Mouse (Mus musculus): ENCODE data around the gene Slc44a3. TPM values are rescaled to one million over a fixed set of nuclear protein-coding genes. Genes with fewer than 3 reads are reported as not detected.

Slc44a3 gene
- polyA plus RNA-seq, 1 experiment from 2014 or later = 1.1 TPM

GRCm38 (mm10) chr3:121483266-121484161 is 48.7 kb downstream of the Slc44a3 start:
- WGBS (ENCODE audit: insufficient replicate concordance) = 49% methylated on average over 25 of the region's 25 CpGs
- Histone ChIP-seq H3K27me3 (ENCODE audit: control insufficient read depth, insufficient read depth, low read length) (no peaks in the 10 kb centered on the region), H3K27ac (ENCODE audit: low read depth, low read length) (no peak overlapping the region), H3K36me3 (ENCODE audit: control insufficient read depth, insufficient read depth, low read length) (no peaks in the 10 kb centered on the region), H3K4me1 (ENCODE audit: control insufficient read depth, insufficient read depth, low read length) (peaks cover 9% of the 10 kb centered on the region), H3K9me3 (replicated peaks; ENCODE audit: control insufficient read depth, low read length) (no peaks in the 10 kb centered on the region), H3K4me3 (ENCODE audit: low read depth, low read length) (no peak overlapping the region), H3K4me2 (no peak overlapping the region), H3K9ac (ENCODE audit: low read depth, low read length) (no peak overlapping the region)
- ATAC-seq (replicated peaks; ENCODE audit: insufficient number of reproducible peaks, low FRiP score, low TSS enrichment) = no peak

GRCm38 (mm10) chr3:121481564-121481963 is 50.6 kb downstream of the Slc44a3 start:
- Histone ChIP-seq H3K9ac (ENCODE audit: low read depth, low read length) (no peak overlapping the region), H3K4me1 (ENCODE audit: control insufficient read depth, insufficient read depth, low read length) (peaks cover 9% of the 10 kb centered on the region), H3K4me2 (no peak overlapping the region), H3K4me3 (ENCODE audit: low read depth, low read length) (no peak overlapping the region), H3K27me3 (ENCODE audit: control insufficient read depth, insufficient read depth, low read length) (no peaks in the 10 kb centered on the region), H3K27ac (ENCODE audit: low read depth, low read length) (no peak overlapping the region), H3K9me3 (replicated peaks; ENCODE audit: control insufficient read depth, low read length) (no peaks in the 10 kb centered on the region), H3K36me3 (ENCODE audit: control insufficient read depth, insufficient read depth, low read length) (no peaks in the 10 kb centered on the region)
- 20% methylated on average over 6 of the region's 6 CpGs for WGBS (ENCODE audit: insufficient replicate concordance)
- no peak for ATAC-seq (replicated peaks; ENCODE audit: insufficient number of reproducible peaks, low FRiP score, low TSS enrichment)

GRCm38 (mm10) chr3:121480961-121481436 is 51.2 kb downstream of the Slc44a3 start:
- 60% methylated on average over 8 of the region's 8 CpGs for WGBS (ENCODE audit: insufficient replicate concordance)

GRCm38 (mm10) chr3:121480030-121480960 is 51.9 kb downstream of the Slc44a3 start:
- no peak overlapping the region for H3K27ac ChIP-seq (ENCODE audit: low read depth, low read length)
- 57% methylated on average over 26 of the region's 26 CpGs for WGBS (ENCODE audit: insufficient replicate concordance)
- ATAC-seq (replicated peaks; ENCODE audit: insufficient number of reproducible peaks, low FRiP score, low TSS enrichment) = no peak

More at GRCm38 (mm10) chr3:121480961-121481436, 51.2 kb downstream of the Slc44a3 start:
- Histone ChIP-seq H3K9me3 (replicated peaks; ENCODE audit: control insufficient read depth, low read length) (no peaks in the 10 kb centered on the region), H3K9ac (ENCODE audit: low read depth, low read length) (no peak overlapping the region), H3K27ac (ENCODE audit: low read depth, low read length) (no peak overlapping the region), H3K4me3 (ENCODE audit: low read depth, low read length) (no peak overlapping the region), H3K4me1 (ENCODE audit: control insufficient read depth, insufficient read depth, low read length) (peaks cover 9% of the 10 kb centered on the region), H3K36me3 (ENCODE audit: control insufficient read depth, insufficient read depth, low read length) (no peaks in the 10 kb centered on the region), H3K4me2 (no peak overlapping the region), H3K27me3 (ENCODE audit: control insufficient read depth, insufficient read depth, low read length) (no peaks in the 10 kb centered on the region)
- 0 out of 2 replicates have a peak, but pooled peaks have one; percentile 19 for ATAC-seq (replicated peaks; ENCODE audit: insufficient number of reproducible peaks, low FRiP score, low TSS enrichment)

GRCm38 (mm10) chr3:121474738-121475137 is 57.5 kb downstream of the Slc44a3 start:
- WGBS (ENCODE audit: insufficient replicate concordance) = 52% methylated on average over 3 of the region's 3 CpGs
- H3K36me3 ChIP-seq (ENCODE audit: control insufficient read depth, insufficient read depth, low read length) = no peaks in the 10 kb centered on the region
- H3K27ac ChIP-seq (ENCODE audit: low read depth, low read length) = no peak overlapping the region
- no peak overlapping the region for H3K4me2 ChIP-seq
- no peak overlapping the region for H3K4me3 ChIP-seq (ENCODE audit: low read depth, low read length)
- no peak overlapping the region for H3K9ac ChIP-seq (ENCODE audit: low read depth, low read length)
- H3K9me3 ChIP-seq (replicated peaks; ENCODE audit: control insufficient read depth, low read length) = no peaks in the 10 kb centered on the region
- no peak for ATAC-seq (replicated peaks; ENCODE audit: insufficient number of reproducible peaks, low FRiP score, low TSS enrichment)
- no peaks in the 10 kb centered on the region for H3K4me1 ChIP-seq (ENCODE audit: control insufficient read depth, insufficient read depth, low read length)
- H3K27me3 ChIP-seq (ENCODE audit: control insufficient read depth, insufficient read depth, low read length) = no peaks in the 10 kb centered on the region

More at GRCm38 (mm10) chr3:121480030-121480960, 51.9 kb downstream of the Slc44a3 start:
- Histone ChIP-seq H3K36me3 (ENCODE audit: control insufficient read depth, insufficient read depth, low read length) (no peaks in the 10 kb centered on the region), H3K4me1 (ENCODE audit: control insufficient read depth, insufficient read depth, low read length) (peaks cover 9% of the 10 kb centered on the region), H3K4me2 (no peak overlapping the region), H3K9me3 (replicated peaks; ENCODE audit: control insufficient read depth, low read length) (no peaks in the 10 kb centered on the region), H3K4me3 (ENCODE audit: low read depth, low read length) (no peak overlapping the region), H3K9ac (ENCODE audit: low read depth, low read length) (no peak overlapping the region), H3K27me3 (ENCODE audit: control insufficient read depth, insufficient read depth, low read length) (no peaks in the 10 kb centered on the region)

GRCm38 (mm10) chr3:121471703-121472102 is 60.5 kb downstream of the Slc44a3 start:
- H3K4me1 ChIP-seq (ENCODE audit: control insufficient read depth, insufficient read depth, low read length) = peaks cover 6% of the 10 kb centered on the region
- no peak overlapping the region for H3K4me2 ChIP-seq
- no peak overlapping the region for H3K4me3 ChIP-seq (ENCODE audit: low read depth, low read length)
- no peaks in the 10 kb centered on the region for H3K27me3 ChIP-seq (ENCODE audit: control insufficient read depth, insufficient read depth, low read length)
- no peak overlapping the region for H3K27ac ChIP-seq (ENCODE audit: low read depth, low read length)
- ATAC-seq (replicated peaks; ENCODE audit: insufficient number of reproducible peaks, low FRiP score, low TSS enrichment) = no peak
- H3K9ac ChIP-seq (ENCODE audit: low read depth, low read length) = no peak overlapping the region
- H3K9me3 ChIP-seq (replicated peaks; ENCODE audit: control insufficient read depth, low read length) = no peaks in the 10 kb centered on the region
- 67% methylated on average over 11 of the region's 11 CpGs for WGBS (ENCODE audit: insufficient replicate concordance)
- H3K36me3 ChIP-seq (ENCODE audit: control insufficient read depth, insufficient read depth, low read length) = no peaks in the 10 kb centered on the region

- H3K4me3 ChIP-seq (ENCODE audit: low read depth, low read length) = no peak overlapping the region
- H3K9me3 ChIP-seq (replicated peaks; ENCODE audit: control insufficient read depth, low read length) = no peaks in the 10 kb centered on the region
- ATAC-seq (replicated peaks; ENCODE audit: insufficient number of reproducible peaks, low FRiP score, low TSS enrichment) = no peak
- H3K4me2 ChIP-seq = peak overlapping the region; percentile 46
- no peaks in the 10 kb centered on the region for H3K27me3 ChIP-seq (ENCODE audit: control insufficient read depth, insufficient read depth, low read length)
- H3K9ac ChIP-seq (ENCODE audit: low read depth, low read length) = peak overlapping the region; percentile 18; the same call in 1 of the 2 replicates
- no peak overlapping the region for H3K27ac ChIP-seq (ENCODE audit: low read depth, low read length)
- 7% methylated on average over 12 of the region's 13 CpGs for WGBS (ENCODE audit: insufficient replicate concordance)
- peaks cover 6% of the 10 kb centered on the region for H3K4me1 ChIP-seq (ENCODE audit: control insufficient read depth, insufficient read depth, low read length)
- H3K36me3 ChIP-seq (ENCODE audit: control insufficient read depth, insufficient read depth, low read length) = no peaks in the 10 kb centered on the region
Measured at GRCm38 (mm10) chr3:121469185-121469975, 62.8 kb downstream of the Slc44a3 start.

GRCm38 (mm10) chr3:121468136-121468535 is 64.1 kb downstream of the Slc44a3 start:
- no peaks in the 10 kb centered on the region for H3K9me3 ChIP-seq (replicated peaks; ENCODE audit: control insufficient read depth, low read length)
- ATAC-seq (replicated peaks; ENCODE audit: insufficient number of reproducible peaks, low FRiP score, low TSS enrichment) = no peak
- no peak overlapping the region for H3K9ac ChIP-seq (ENCODE audit: low read depth, low read length)
- H3K27ac ChIP-seq (ENCODE audit: low read depth, low read length) = no peak overlapping the region
- H3K4me1 ChIP-seq (ENCODE audit: control insufficient read depth, insufficient read depth, low read length) = peaks cover 6% of the 10 kb centered on the region
- no peak overlapping the region for H3K4me3 ChIP-seq (ENCODE audit: low read depth, low read length)
- 39% methylated on average over 1 of the region's 2 CpGs for WGBS (ENCODE audit: insufficient replicate concordance)
- H3K36me3 ChIP-seq (ENCODE audit: control insufficient read depth, insufficient read depth, low read length) = no peaks in the 10 kb centered on the region
- no peak overlapping the region for H3K4me2 ChIP-seq
- H3K27me3 ChIP-seq (ENCODE audit: control insufficient read depth, insufficient read depth, low read length) = no peaks in the 10 kb centered on the region
